Comparison of ENCODE assay signal across 11 mouse cellular contexts in genomic region chr6:108710667-108711066, GRCm38 (mm10). TPM values are rescaled to one million over a fixed set of nuclear protein-coding genes. Genes with fewer than 3 reads are reported as not detected.
DNase-seq lines count a peak whose midpoint lies in the region; ATAC-seq and TF ChIP-seq lines count a peak whose summit lies in the region.
"Had no signal": no experiment of that assay in that cellular context is flagged by ENCODE, and none has a peak within 500 bp of the region (broad histone marks: within the 10 kb centered on the region; RNA-seq: fewer than 3 reads in every experiment).

No protein-coding gene starts in this region.

- H3K27ac ChIP-seq in intestine, postnatal 0 days (ENCODE audit: low read depth, low read length) = no peak overlapping the region
- H3K27ac ChIP-seq in intestine, embryonic 16.5 days (ENCODE audit: low read length) = no peak overlapping the region
- 0 out of 2 replicates have a peak overlapping the region, but pooled peaks have one; percentile 7 for H3K27ac ChIP-seq in spleen, adult 2 months (ENCODE audit: insufficient read depth, low read length)
- H3K27ac ChIP-seq in small intestine, adult 2 months (ENCODE audit: insufficient read depth, low read depth, low read length) = no peak overlapping the region
- H3K27ac ChIP-seq: embryonic facial prominence, embryonic 13.5 days; forebrain, embryonic 15.5 days; heart, embryonic 15.5 days had no signal

- DNase-seq in spleen, adult 2 months (ENCODE audit: low read depth in 1 of 2, low spot score in 2 of 2) = peak in 1 of 2 experiments; percentile 43
- no peak for DNase-seq in spleen, postnatal 4 days (ENCODE audit: low spot score in 2 of 2)
- peak; percentile 32 for DNase-seq in NIH3T3 (ENCODE audit: low read depth)
- DNase-seq in adrenal gland, adult 18-20 months (ENCODE audit: low spot score in 2 of 2) = no peak
- no peak for DNase-seq in embryo, embryonic 9.5 days (ENCODE audit: extremely low spot score)

- no peaks in the 10 kb centered on the region for H3K27me3 ChIP-seq in intestine, postnatal 0 days (replicated peaks; ENCODE audit: control insufficient read depth, insufficient read depth, low read length)
- no peaks in the 10 kb centered on the region for H3K27me3 ChIP-seq in intestine, embryonic 16.5 days (replicated peaks; ENCODE audit: control insufficient read depth, insufficient read depth, low read length)
- H3K27me3 ChIP-seq in spleen, adult 2 months (ENCODE audit: control insufficient read depth, insufficient read depth, low read length) = peaks cover 2% of the 10 kb centered on the region; the same call in 1 of the 2 replicates
- no peaks in the 10 kb centered on the region for H3K27me3 ChIP-seq in small intestine, adult 2 months (ENCODE audit: control insufficient read depth, insufficient read depth, low read length)
- H3K27me3 ChIP-seq: forebrain, embryonic 15.5 days; heart, embryonic 15.5 days had no signal

- 0 out of 2 replicates have a peak, but pooled peaks cover 6% of the 10 kb centered on the region for H3K4me1 ChIP-seq in intestine, postnatal 0 days (replicated peaks; ENCODE audit: control insufficient read depth, insufficient read depth, low read length)
- H3K4me1 ChIP-seq in intestine, embryonic 16.5 days (ENCODE audit: control insufficient read depth, insufficient read depth, low read length) = peaks cover 9% of the 10 kb centered on the region
- H3K4me1 ChIP-seq in spleen, adult 2 months (ENCODE audit: control insufficient read depth, insufficient read depth, insufficient read length) = peaks cover 14% of the 10 kb centered on the region; the same call in 1 of the 2 replicates
- peaks cover 13% of the 10 kb centered on the region for H3K4me1 ChIP-seq in small intestine, adult 2 months (ENCODE audit: control insufficient read depth, insufficient read depth, insufficient read length, low read length)

- WGBS in intestine, postnatal 0 days = 73% methylated on average over 3 of the region's 3 CpGs
- 66% methylated on average over 3 of the region's 3 CpGs for WGBS in intestine, embryonic 16.5 days
- WGBS in spleen, adult 2 months = 61% methylated on average over 3 of the region's 3 CpGs
- WGBS in small intestine, adult 2 months = 71% methylated on average over 3 of the region's 3 CpGs

- no peak for ATAC-seq in intestine, postnatal 0 days
- ATAC-seq in intestine, embryonic 16.5 days = no peak

- TF ChIP-seq POLR2A in spleen, adult 2 months (IDR thresholded peaks at IDR 0.05; ENCODE audit: low read depth, low read length) = no peak
- TF ChIP-seq POLR2A in small intestine, adult 2 months (IDR thresholded peaks at IDR 0.05; ENCODE audit: low read depth, low read length) = no peak

- H3K9me3 ChIP-seq in intestine, postnatal 0 days (ENCODE audit: control insufficient read depth) = no peaks in the 10 kb centered on the region
- no peaks in the 10 kb centered on the region for H3K9me3 ChIP-seq in intestine, embryonic 16.5 days (ENCODE audit: control insufficient read depth, low read length)
- H3K9me3 ChIP-seq: embryonic facial prominence, embryonic 13.5 days; forebrain, embryonic 15.5 days; heart, embryonic 15.5 days had no signal

- peak; percentile 49 for TF ChIP-seq CTCF in intestine, postnatal 0 days (IDR thresholded peaks at IDR 0.05; ENCODE audit: low read depth)
- TF ChIP-seq CTCF in spleen, adult 2 months (IDR thresholded peaks at IDR 0.05; ENCODE audit: extremely low read depth, insufficient read depth, insufficient read length, insufficient replicate concordance) = peak; percentile 27; the same call in 1 of the 2 replicates
- 0 out of 2 replicates have a peak, but pooled peaks have one; percentile 18 for TF ChIP-seq CTCF in small intestine, adult 2 months (IDR thresholded peaks at IDR 0.05; ENCODE audit: extremely low read depth, insufficient read length, insufficient replicate concordance, low read depth, low read length)

- no peak overlapping the region for H3K4me3 ChIP-seq in intestine, postnatal 0 days (ENCODE audit: low read depth, low read length)
- no peak overlapping the region for H3K4me3 ChIP-seq in intestine, embryonic 16.5 days (ENCODE audit: low read length)
- H3K4me3 ChIP-seq in spleen, adult 2 months (ENCODE audit: extremely low read depth, insufficient read depth, insufficient read length) = no peak overlapping the region
- H3K4me3 ChIP-seq in small intestine, adult 2 months (ENCODE audit: low read depth, low read length) = no peak overlapping the region

- H3K4me2 ChIP-seq in intestine, postnatal 0 days (replicated peaks; ENCODE audit: low read depth) = no peak overlapping the region
- H3K4me2 ChIP-seq in intestine, embryonic 16.5 days (ENCODE audit: low read depth, low read length) = no peak overlapping the region

- no peaks in the 10 kb centered on the region for H3K36me3 ChIP-seq in intestine, postnatal 0 days (ENCODE audit: control insufficient read depth, insufficient read depth)
- H3K36me3 ChIP-seq in intestine, embryonic 16.5 days (ENCODE audit: control insufficient read depth, insufficient read depth, low read length) = no peaks in the 10 kb centered on the region
- no peaks in the 10 kb centered on the region for H3K36me3 ChIP-seq in spleen, adult 2 months (ENCODE audit: control insufficient read depth, insufficient read depth, low read length)
- no peaks in the 10 kb centered on the region for H3K36me3 ChIP-seq in small intestine, adult 2 months (ENCODE audit: control insufficient read depth, insufficient read depth, low read length)
- H3K36me3 ChIP-seq: embryonic facial prominence, embryonic 13.5 days; forebrain, embryonic 15.5 days; heart, embryonic 15.5 days had no signal

- H3K9ac ChIP-seq in intestine, postnatal 0 days (ENCODE audit: low read depth, low read length) = no peak overlapping the region
- no peak overlapping the region for H3K9ac ChIP-seq in intestine, embryonic 16.5 days (ENCODE audit: low read depth, low read length)
- H3K9ac ChIP-seq: embryonic facial prominence, embryonic 13.5 days; forebrain, embryonic 15.5 days; heart, embryonic 15.5 days had no signal

RNA-seq across cellular contexts. Expression of gene Bhlhe40, which starts 50.2 kb away (rescaled TPM):
- polyA plus RNA-seq in intestine, postnatal 0 days (2015; fragmentation: Nextera tagmentation; extraction: Ambion mirVana) = 78.9 and 90.2 TPM in 2 replicates
- 60.7 and 77.0 TPM in 2 replicates for polyA plus RNA-seq in intestine, embryonic 16.5 days (2015; fragmentation: Nextera tagmentation; extraction: Ambion mirVana)
- polyA plus RNA-seq in spleen, adult 2 months (2012; rRNA removed) = 8.1 and 10.2 TPM in 2 replicates
- 10.7 and 22.2 TPM in 2 replicates for polyA plus RNA-seq in small intestine, adult 2 months (2012; rRNA removed)
- total RNA-seq in adrenal gland, adult 18-20 months (2021) = 10 to 100 TPM; 66.3 to 85.9 TPM
